Mouse (Mus musculus) adrenal gland, adult 2 months (tissue): Measurements from ENCODE around the gene Cryge. TPM values are rescaled to one million over a fixed set of nuclear protein-coding genes. Genes with fewer than 3 reads are reported as not detected.

ENCODE experiments used
- DNase-seq: peaks from one replicate; pipeline ENCODE4 v3.0.0; 2021
- polyA plus RNA-seq: library from polyadenylated mRNA; depleted of rRNA; stranded (reverse); fragments of >200 nt; gene quantifications from 2 replicates; pipeline ENCODE4 v1.2.3, GENCODE M21; 2012; rRNA removed
- total RNA-seq, 2 experiments: library from RNA; stranded (reverse); gene quantifications; 2 replicates each; pipeline ENCODE4 v1.2.3; 2021

Cryge gene
- total and polyA plus RNA-seq, 3 experiments: 0.65 TPM; not detected in 2

GRCm38 (mm10) chr1:65012726-65013125 lies 38.2 kb downstream of the Cryge start:
- DNase-seq: no peak

GRCm38 (mm10) chr1:65010153-65010552 lies 40.8 kb downstream of the Cryge start:
- DNase-seq: peak; percentile 70

- no peak for DNase-seq
These were observed 45.4 kb downstream of the Cryge start for GRCm38 (mm10) chr1:65005575-65005974.

- DNase-seq: no peak
These were observed 46.4 kb downstream of the Cryge start for GRCm38 (mm10) chr1:65004526-65004925.

Other genes starting within 250 kb of the Cryge start
- 10 to 100 TPM; 12.7 to 21.4 TPM for gene Plekhm3, start 94.3 kb downstream of the Cryge start, total RNA-seq
- 3.8 and 3.9 TPM in 2 replicates for gene Plekhm3, start 94.3 kb downstream of the Cryge start, polyA plus RNA-seq
- 100 to 1,000 TPM; 844 to 986 TPM for gene Akr1cl, start 18.4 kb downstream of the Cryge start, total RNA-seq
- gene Akr1cl, start 18.4 kb downstream of the Cryge start, polyA plus RNA-seq: 169 and 242 TPM in 2 replicates
- not detected for gene Crygd, start 12.3 kb upstream of the Cryge start, total RNA-seq
- 1.3 TPM in 1 of 2 replicates, not detected in the other for gene Crygd, start 12.3 kb upstream of the Cryge start, polyA plus RNA-seq
- not detected for gene Crygc, start 22.5 kb upstream of the Cryge start, total RNA-seq
- gene Crygc, start 22.5 kb upstream of the Cryge start, polyA plus RNA-seq: not detected in 2 replicates
- gene Crygb, start 31.1 kb upstream of the Cryge start, total RNA-seq: not detected
- gene Crygb, start 31.1 kb upstream of the Cryge start, polyA plus RNA-seq: not detected in 2 replicates
- not detected for gene Cryga, start 52.2 kb upstream of the Cryge start, total RNA-seq
- not detected in 2 replicates for gene Cryga, start 52.2 kb upstream of the Cryge start, polyA plus RNA-seq
- not detected for gene Gm28845, start 68.4 kb upstream of the Cryge start, total RNA-seq
- not detected in 2 replicates for gene Gm28845, start 68.4 kb upstream of the Cryge start, polyA plus RNA-seq
- not detected for gene D630023F18Rik, start 72.1 kb upstream of the Cryge start, total RNA-seq
- gene D630023F18Rik, start 72.1 kb upstream of the Cryge start, polyA plus RNA-seq: not detected in 2 replicates
- gene Idh1, start 135.4 kb upstream of the Cryge start, total RNA-seq: 100 to 1,000 TPM; 567 to 693 TPM
- gene Idh1, start 135.4 kb upstream of the Cryge start, polyA plus RNA-seq: 50.2 and 59.9 TPM in 2 replicates
- gene Pikfyve, start 135.5 kb upstream of the Cryge start, total RNA-seq: 10 to 100 TPM; 29.1 to 38.3 TPM
- gene Pikfyve, start 135.5 kb upstream of the Cryge start, polyA plus RNA-seq: 5.7 and 8.0 TPM in 2 replicates
- not detected for gene Pth2r, start 230.9 kb upstream of the Cryge start, total RNA-seq
- not detected in 2 replicates for gene Pth2r, start 230.9 kb upstream of the Cryge start, polyA plus RNA-seq